In the genomic region with DNA sequence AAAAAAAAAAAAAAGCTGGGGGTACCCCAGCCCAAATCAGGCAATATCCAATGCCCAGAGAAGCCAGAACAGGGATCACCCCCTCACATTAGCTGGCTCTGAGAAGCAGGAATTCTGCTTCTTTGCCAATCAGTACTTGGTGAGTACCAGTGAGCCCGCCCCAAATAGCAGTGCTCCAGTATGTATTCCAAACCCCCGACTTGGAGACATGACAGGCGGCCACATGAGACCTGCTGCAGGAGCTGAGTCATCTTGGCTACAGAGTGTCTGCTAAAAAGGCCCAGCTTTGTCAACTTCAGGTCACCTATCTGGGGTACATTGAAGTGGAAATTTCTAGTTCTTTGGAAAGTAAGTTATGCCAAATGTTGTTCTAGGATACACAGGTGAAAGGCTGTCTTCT, we compare ENCODE assay signal across 34 mouse cellular contexts.
"Had no signal": no experiment of that assay in that cellular context is flagged by ENCODE, and none has a peak within 500 bp of the region (broad histone marks: within the 10 kb centered on the region; RNA-seq: fewer than 3 reads in every experiment).

No protein-coding gene starts in this region.

- H3K36me3 ChIP-seq: heart, embryonic 12.5 days; heart, embryonic 13.5 days; heart, embryonic 15.5 days; hindbrain, embryonic 10.5 days; hindbrain, embryonic 12.5 days; hindbrain, embryonic 13.5 days; hindbrain, embryonic 15.5 days; intestine, embryonic 15.5 days; kidney, embryonic 15.5 days had no signal

- H3K27ac ChIP-seq: heart, embryonic 13.5 days; heart, embryonic 15.5 days; hindbrain, embryonic 10.5 days; hindbrain, embryonic 12.5 days; hindbrain, embryonic 13.5 days; hindbrain, embryonic 14.5 days; hindbrain, embryonic 15.5 days; hindbrain, postnatal 0 days; intestine, embryonic 15.5 days; kidney, embryonic 15.5 days; kidney, postnatal 0 days; layer of hippocampus, adult 2 months; left cerebral cortex, adult 2 months had no signal

- H3K4me3 ChIP-seq: heart, embryonic 12.5 days; heart, embryonic 13.5 days; heart, embryonic 15.5 days; hindbrain, embryonic 10.5 days; hindbrain, embryonic 12.5 days; hindbrain, embryonic 13.5 days; hindbrain, embryonic 15.5 days; intestine, embryonic 15.5 days; kidney, embryonic 15.5 days; layer of hippocampus, adult 2 months; left cerebral cortex, adult 2 months had no signal

- H3K4me2 ChIP-seq: heart, embryonic 12.5 days; heart, embryonic 13.5 days; heart, embryonic 15.5 days; hindbrain, embryonic 12.5 days; hindbrain, embryonic 13.5 days; hindbrain, embryonic 14.5 days; hindbrain, embryonic 15.5 days; intestine, embryonic 15.5 days; kidney, embryonic 15.5 days had no signal

- H3K4me1 ChIP-seq: heart, embryonic 12.5 days; heart, embryonic 13.5 days; heart, embryonic 15.5 days; hindbrain, embryonic 10.5 days; hindbrain, embryonic 12.5 days; hindbrain, embryonic 13.5 days; hindbrain, embryonic 15.5 days; intestine, embryonic 15.5 days; kidney, embryonic 15.5 days had no signal

- DNase-seq: heart, postnatal 10 days; heart, postnatal 14 days; heart, postnatal 36 days; heart, postnatal 4 days; kidney, adult 11 months; kidney, adult 18-20 months; kidney, adult 2 months; kidney, adult 8-10 months; kidney, adult 9 months; kidney, postnatal 10 days; kidney, postnatal 14 days; kidney, postnatal 25 days; kidney, postnatal 36 days; kidney, postnatal 4 days; layer of hippocampus, adult 9-11 months; layer of hippocampus, postnatal 36 days had no signal

- H3K9me3 ChIP-seq: heart, embryonic 12.5 days; heart, embryonic 13.5 days; heart, embryonic 15.5 days; hindbrain, embryonic 10.5 days; hindbrain, embryonic 12.5 days; hindbrain, embryonic 13.5 days; hindbrain, embryonic 15.5 days; intestine, embryonic 15.5 days; kidney, embryonic 15.5 days had no signal

- H3K27me3 ChIP-seq: heart, embryonic 15.5 days; intestine, embryonic 15.5 days had no signal

- H3K9ac ChIP-seq: heart, embryonic 12.5 days; heart, embryonic 13.5 days; heart, embryonic 15.5 days; hindbrain, embryonic 12.5 days; hindbrain, embryonic 13.5 days; hindbrain, embryonic 14.5 days; hindbrain, embryonic 15.5 days; intestine, embryonic 15.5 days; kidney, embryonic 15.5 days had no signal

- ATAC-seq: hindbrain, embryonic 16.5 days; hindbrain, postnatal 0 days; inflammation-experienced regulatory T-cells, adult 6 months; intestine, embryonic 15.5 days; intestine, embryonic 16.5 days; intestine, postnatal 0 days had no signal
